Mouse (Mus musculus) cerebellum, postnatal 36 days (tissue): ENCODE data around the gene Klrb1.

Source experiments
- DNase-seq, 2 experiments: peaks; one replicate each; pipeline ENCODE4 v3.0.0; 2021 to 2022; ENCODE audit warnings: mixed read lengths in 2 of 2

Gene Klrb1

GRCm38 (mm10) chr6:128733908-128734679 lies 11.2 kb upstream of the Klrb1 start:
- DNase-seq: no peak

GRCm38 (mm10) chr6:128732032-128732431 lies 9.2 kb upstream of the Klrb1 start:
- no peak for DNase-seq

- no peak for DNase-seq
These were observed 21.2 kb downstream of the Klrb1 start for GRCm38 (mm10) chr6:128701691-128702090.

GRCm38 (mm10) chr6:128679574-128679973 lies 43.3 kb downstream of the Klrb1 start:
- DNase-seq: no peak

- DNase-seq: no peak
These were observed 52.9 kb downstream of the Klrb1 start for GRCm38 (mm10) chr6:128669936-128670335.

- no peak for DNase-seq
These were observed 60.7 kb downstream of the Klrb1 start, which contains the start of gene Clec2h for GRCm38 (mm10) chr6:128662206-128662605. Gene Clec2h (plus strand): TSS chr6:128662385.

- no peak for DNase-seq
These were observed 61.6 kb downstream of the Klrb1 start for GRCm38 (mm10) chr6:128661249-128661648.
